Comparison of ENCODE assay signal across 8 mouse cellular contexts in genomic region chr8:84799136-84799931, GRCm38 (mm10). TPM values are rescaled to one million over a fixed set of nuclear protein-coding genes. Genes with fewer than 3 reads are reported as not detected.
DNase-seq lines count a peak whose midpoint lies in the region; ATAC-seq lines count a peak whose summit lies in the region.

No protein-coding gene starts in this region.

- H3K9ac ChIP-seq in embryonic facial prominence, embryonic 11.5 days (replicated peaks; ENCODE audit: low read length) = peak overlapping the region; percentile 87
- peak overlapping the region; percentile 96 for H3K9ac ChIP-seq in heart, embryonic 15.5 days
- peak overlapping the region; percentile 97 for H3K9ac ChIP-seq in stomach, embryonic 14.5 days (replicated peaks; ENCODE audit: low read depth, low read length)

- peak overlapping the region; percentile 63 for H3K4me3 ChIP-seq in embryonic facial prominence, embryonic 11.5 days (ENCODE audit: low read depth, low read length)
- peak overlapping the region; percentile 84 for H3K4me3 ChIP-seq in heart, embryonic 15.5 days
- peak overlapping the region; percentile 97 for H3K4me3 ChIP-seq in megakaryocyte, embryonic 14.5 days (replicated peaks)
- peak overlapping the region; percentile 61 for H3K4me3 ChIP-seq in stomach, embryonic 14.5 days (ENCODE audit: low read depth, low read length)

- H3K36me3 ChIP-seq in embryonic facial prominence, embryonic 11.5 days (replicated peaks; ENCODE audit: control insufficient read depth, insufficient read depth, low read depth, low read length) = no peaks in the 10 kb centered on the region
- peaks cover 3% of the 10 kb centered on the region; the same call in 1 of the 2 replicates for H3K36me3 ChIP-seq in heart, embryonic 15.5 days
- H3K36me3 ChIP-seq in megakaryocyte, embryonic 14.5 days (replicated peaks; ENCODE audit: low read length) = peaks cover 8% of the 10 kb centered on the region
- peaks cover 12% of the 10 kb centered on the region for H3K36me3 ChIP-seq in stomach, embryonic 14.5 days (ENCODE audit: control insufficient read depth, insufficient read depth, low read length)

- DNase-seq in heart, adult 11 months = peak; percentile 97
- DNase-seq in heart, adult 8-10 months (ENCODE audit: low spot score) = no peak
- DNase-seq in Muller cell, postnatal 12 days (ENCODE audit: inconsistent ontology term) = peak; percentile 65
- DNase-seq in embryonic facial prominence, embryonic 11.5 days (ENCODE audit: low spot score) = no peak
- peak; percentile 62 to 71 for DNase-seq in kidney, postnatal 25 days

- 1% methylated on average over 92 of the region's 108 CpGs for WGBS in embryonic facial prominence, embryonic 11.5 days
- WGBS in heart, embryonic 15.5 days = under 1% methylated on average over 97 of the region's 108 CpGs
- under 1% methylated on average over 79 of the region's 108 CpGs for whole genome bisulfite sequencing in stomach, embryonic 14.5 days

- ATAC-seq in embryonic facial prominence, embryonic 11.5 days (replicated peaks; ENCODE audit: insufficient number of reproducible peaks, low FRiP score, low TSS enrichment, low read depth) = no peak
- ATAC-seq in heart, embryonic 15.5 days (replicated peaks; ENCODE audit: insufficient number of reproducible peaks, insufficient read depth, low FRiP score, low read depth) = peak; percentile 32
- peak; percentile 4; the same call in 1 of the 2 replicates for ATAC-seq in stomach, embryonic 14.5 days (ENCODE audit: insufficient number of reproducible peaks, insufficient read depth, low FRiP score, low read depth)

- peaks cover 83% of the 10 kb centered on the region for H3K27me3 ChIP-seq in embryonic facial prominence, embryonic 11.5 days (ENCODE audit: control insufficient read depth, insufficient read depth, low read length)
- peaks cover 47% of the 10 kb centered on the region for H3K27me3 ChIP-seq in heart, embryonic 15.5 days
- peaks cover 83% of the 10 kb centered on the region for H3K27me3 ChIP-seq in megakaryocyte, embryonic 14.5 days (replicated peaks)
- peaks cover 12% of the 10 kb centered on the region; the same call in 1 of the 2 replicates for H3K27me3 ChIP-seq in stomach, embryonic 14.5 days (ENCODE audit: control insufficient read depth, insufficient read depth, low read length)

- peak overlapping the region; percentile 96 for H3K4me2 ChIP-seq in embryonic facial prominence, embryonic 11.5 days (ENCODE audit: low read depth, low read length)
- peak overlapping the region; percentile 93 for H3K4me2 ChIP-seq in heart, embryonic 15.5 days
- H3K4me2 ChIP-seq in stomach, embryonic 14.5 days (replicated peaks; ENCODE audit: low read depth, low read length) = peak overlapping the region; percentile 83

- no peaks in the 10 kb centered on the region for H3K9me3 ChIP-seq in embryonic facial prominence, embryonic 11.5 days (replicated peaks; ENCODE audit: control insufficient read depth, low read length)
- H3K9me3 ChIP-seq in heart, embryonic 15.5 days (replicated peaks) = no peaks in the 10 kb centered on the region
- H3K9me3 ChIP-seq in megakaryocyte, embryonic 14.5 days = no peaks in the 10 kb centered on the region
- no peaks in the 10 kb centered on the region for H3K9me3 ChIP-seq in stomach, embryonic 14.5 days (ENCODE audit: control insufficient read depth, low read depth, low read length)

- no peak overlapping the region for H3K27ac ChIP-seq in embryonic facial prominence, embryonic 11.5 days (replicated peaks; ENCODE audit: low read depth, low read length)
- H3K27ac ChIP-seq in heart, embryonic 15.5 days = peak overlapping the region; percentile 87
- H3K27ac ChIP-seq in stomach, embryonic 14.5 days (ENCODE audit: low read length) = peak overlapping the region; percentile 27

- no peaks in the 10 kb centered on the region; the same call in none of the 2 replicates for H3K4me1 ChIP-seq in embryonic facial prominence, embryonic 11.5 days (ENCODE audit: control insufficient read depth, insufficient read depth, low read length)
- peaks cover 45% of the 10 kb centered on the region for H3K4me1 ChIP-seq in heart, embryonic 15.5 days (replicated peaks)
- peaks cover 45% of the 10 kb centered on the region for H3K4me1 ChIP-seq in megakaryocyte, embryonic 14.5 days
- peaks cover 23% of the 10 kb centered on the region; the same call in 1 of the 2 replicates for H3K4me1 ChIP-seq in stomach, embryonic 14.5 days (ENCODE audit: control insufficient read depth, insufficient read depth, low read length)

RNA-seq across cellular contexts. Expression of gene Nfix, which starts 0.8 kb away (rescaled TPM):
- 100 to 1,000 TPM; 288 to 356 (median 295) TPM for total RNA-seq in heart, adult 8-10 months (2022)
- 5.9 and 6.8 TPM in 2 replicates for polyA plus RNA-seq in embryonic facial prominence, embryonic 11.5 days (2014; fragmentation: Nextera tagmentation; extraction: Ambion mirVana)
- 15.0 and 20.8 TPM in 2 replicates for polyA plus RNA-seq in heart, embryonic 15.5 days (2015; fragmentation: Nextera tagmentation; extraction: Ambion mirVana)
- polyA plus RNA-seq in megakaryocyte, embryonic 14.5 days (2012; ENCODE audit: insufficient read depth, low replicate concordance) = 18.4 and 27.4 TPM in 2 replicates
- 37.8 and 40.5 TPM in 2 replicates for polyA plus RNA-seq in stomach, embryonic 14.5 days (2014; fragmentation: Nextera tagmentation; extraction: Ambion mirVana)

RNA-seq across cellular contexts. Expression of gene Dand5, which starts 23.3 kb away (rescaled TPM):
- 10 to 100 TPM; 10.3 to 13.2 (median 12.0) TPM for total RNA-seq in heart, adult 8-10 months (2022)
- polyA plus RNA-seq in embryonic facial prominence, embryonic 11.5 days (2014; fragmentation: Nextera tagmentation; extraction: Ambion mirVana) = 3.6 and 3.8 TPM in 2 replicates
- 5.8 and 6.4 TPM in 2 replicates for polyA plus RNA-seq in heart, embryonic 15.5 days (2015; fragmentation: Nextera tagmentation; extraction: Ambion mirVana)
- polyA plus RNA-seq in megakaryocyte, embryonic 14.5 days (2012; ENCODE audit: insufficient read depth, low replicate concordance) = 3.1 TPM in 1 of 2 replicates, not detected in the other
- polyA plus RNA-seq in stomach, embryonic 14.5 days (2014; fragmentation: Nextera tagmentation; extraction: Ambion mirVana) = 7.1 and 7.6 TPM in 2 replicates

RNA-seq across cellular contexts. Expression of gene Gadd45gip1, which starts 32.0 kb away (rescaled TPM):
- total RNA-seq in heart, adult 8-10 months (2022) = 10 to 100 TPM; 31.0 to 34.9 (median 33.1) TPM
- 41.5 and 42.3 TPM in 2 replicates for polyA plus RNA-seq in embryonic facial prominence, embryonic 11.5 days (2014; fragmentation: Nextera tagmentation; extraction: Ambion mirVana)
- 45.3 and 46.5 TPM in 2 replicates for polyA plus RNA-seq in heart, embryonic 15.5 days (2015; fragmentation: Nextera tagmentation; extraction: Ambion mirVana)
- 37.4 and 49.3 TPM in 2 replicates for polyA plus RNA-seq in megakaryocyte, embryonic 14.5 days (2012; ENCODE audit: insufficient read depth, low replicate concordance)
- 49.5 and 50.5 TPM in 2 replicates for polyA plus RNA-seq in stomach, embryonic 14.5 days (2014; fragmentation: Nextera tagmentation; extraction: Ambion mirVana)

RNA-seq across cellular contexts. Expression of gene Rad23a, which starts 41.1 kb away (rescaled TPM):
- 10 to 100 TPM; 82.8 to 92.9 (median 89.3) TPM for total RNA-seq in heart, adult 8-10 months (2022)
- 79.6 and 88.2 TPM in 2 replicates for polyA plus RNA-seq in embryonic facial prominence, embryonic 11.5 days (2014; fragmentation: Nextera tagmentation; extraction: Ambion mirVana)
- polyA plus RNA-seq in heart, embryonic 15.5 days (2015; fragmentation: Nextera tagmentation; extraction: Ambion mirVana) = 107 and 123 TPM in 2 replicates
- polyA plus RNA-seq in megakaryocyte, embryonic 14.5 days (2012; ENCODE audit: insufficient read depth, low replicate concordance) = 338 and 623 TPM in 2 replicates
- 119 and 125 TPM in 2 replicates for polyA plus RNA-seq in stomach, embryonic 14.5 days (2014; fragmentation: Nextera tagmentation; extraction: Ambion mirVana)

RNA-seq across cellular contexts. Expression of gene Calr, which starts 47.4 kb away (rescaled TPM):
- 100 to 1,000 TPM; 330 to 410 (median 343) TPM for total RNA-seq in heart, adult 8-10 months (2022)
- polyA plus RNA-seq in embryonic facial prominence, embryonic 11.5 days (2014; fragmentation: Nextera tagmentation; extraction: Ambion mirVana) = 815 and 826 TPM in 2 replicates
- polyA plus RNA-seq in heart, embryonic 15.5 days (2015; fragmentation: Nextera tagmentation; extraction: Ambion mirVana) = 525 and 658 TPM in 2 replicates
- 235 and 510 TPM in 2 replicates for polyA plus RNA-seq in megakaryocyte, embryonic 14.5 days (2012; ENCODE audit: insufficient read depth, low replicate concordance)
- 669 and 791 TPM in 2 replicates for polyA plus RNA-seq in stomach, embryonic 14.5 days (2014; fragmentation: Nextera tagmentation; extraction: Ambion mirVana)

Comparison
In these comparisons a context has a peak if more than half of its experiments do, and no peak if none do; other contexts are left out.
1. DNase-seq: peak in heart, adult 11 months (single experiment), Muller cell, postnatal 12 days (single experiment) and kidney, postnatal 25 days (2 of 2); none in heart, adult 8-10 months (single experiment) and embryonic facial prominence, embryonic 11.5 days (single experiment).
2. Peak in every context shown above with its lines, with median percentiles within 50 percentile points of each other: H3K4me2 ChIP-seq, H3K4me3 ChIP-seq and H3K9ac ChIP-seq.